Mouse (Mus musculus) heart, adult 2 months (tissue): Measurements from ENCODE around the gene F930015N05Rik.

Source experiments
- CTCF ChIP-seq: fragments of 200-600 bp; IDR thresholded peaks from 2 replicates; pipeline ENCODE4 v1.8.1; 2022; ENCODE audit warnings: antibody characterized with exemption, mild to moderate bottlenecking, moderate library complexity
- POLR2A ChIP-seq: fragments of 200-500 bp; IDR thresholded peaks from 2 replicates; pipeline ENCODE4 v1.6.1; 2011; ENCODE audit warnings: mild to moderate bottlenecking, low read depth, low read length, control low read depth; ENCODE audit not compliant: insufficient read depth

DNA sequence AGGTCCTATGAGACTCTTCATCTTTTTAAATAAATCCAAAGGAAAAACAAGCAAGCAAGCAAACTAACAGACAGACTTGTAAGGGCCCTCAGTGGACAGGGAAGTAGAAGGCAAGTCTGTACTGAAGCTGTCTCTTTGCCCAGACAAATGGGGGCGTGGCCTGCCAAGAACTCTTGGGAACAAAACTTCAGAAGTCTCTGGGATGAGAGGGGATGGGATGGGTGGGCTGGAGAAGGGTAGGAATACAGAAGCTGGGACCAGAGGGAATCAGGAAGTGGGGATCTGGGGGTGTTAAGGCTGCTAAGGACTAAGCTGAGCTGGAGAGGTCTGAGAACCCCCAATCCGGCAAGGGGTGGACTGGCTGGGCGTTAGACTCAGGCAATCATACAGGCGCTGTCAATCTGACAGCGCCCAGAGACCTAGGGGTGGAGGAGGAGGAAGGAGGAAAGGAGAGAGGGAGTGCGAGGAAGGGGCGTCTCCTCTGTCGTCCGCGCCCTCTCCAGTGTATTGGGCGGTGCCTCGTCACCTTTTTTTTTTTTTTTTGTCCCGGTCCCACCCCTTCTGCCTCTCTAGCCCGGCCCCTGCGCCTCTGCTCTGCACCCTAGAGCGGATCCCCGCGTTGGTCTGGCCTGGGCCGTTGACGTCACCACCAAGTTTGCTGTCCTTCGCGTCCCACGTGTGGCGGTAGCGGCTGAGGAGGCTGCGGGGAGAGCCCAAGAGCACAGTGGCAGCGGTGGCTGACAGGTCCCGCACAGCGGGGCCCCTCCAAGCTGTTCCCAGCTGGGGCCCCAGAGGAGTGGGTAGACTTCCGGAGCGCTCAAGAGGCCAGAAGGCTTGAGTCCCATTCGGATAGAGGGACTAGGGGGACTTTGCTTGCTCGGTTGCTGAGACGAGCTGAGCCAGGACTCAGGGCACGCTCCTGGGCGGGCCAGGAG lies 1.6 kb downstream of the F930015N05Rik start, which contains the start of gene Hs3st3a1:
- no peak for TF ChIP-seq CTCF
- TF ChIP-seq POLR2A, result peak; percentile 66
